Mouse (Mus musculus) spleen, postnatal 4 days (tissue): ENCODE data around the gene Ntrk2.
"Not testable (repeated sequence)": the region's sequence is repeated elsewhere in the genome, so short reads cannot be mapped to it uniquely, and the experiment has no call there.

ENCODE experiments used
- DNase-seq, 2 experiments: peaks; one replicate each; pipeline ENCODE4 v3.0.0; 2022; ENCODE audit warnings: low spot score in 2 of 2

Ntrk2 gene

GRCm38 (mm10) chr13:59107791-59108190 is 301.4 kb downstream of the Ntrk2 start:
- DNase-seq = not testable (repeated sequence)

- DNase-seq = no peak
Measured at GRCm38 (mm10) chr13:59110107-59110506, 303.7 kb downstream of the Ntrk2 start.

GRCm38 (mm10) chr13:59114684-59115083 is 308.3 kb downstream of the Ntrk2 start:
- DNase-seq = no peak

GRCm38 (mm10) chr13:59115551-59115950 is 309.2 kb downstream of the Ntrk2 start:
- DNase-seq = no peak

GRCm38 (mm10) chr13:59117233-59117632 is 310.9 kb downstream of the Ntrk2 start:
- no peak for DNase-seq

GRCm38 (mm10) chr13:59119596-59120394 is 313.4 kb downstream of the Ntrk2 start:
- no peak for DNase-seq

- no peak for DNase-seq
Measured at GRCm38 (mm10) chr13:59143141-59143744, 336.9 kb downstream of the Ntrk2 start.

- DNase-seq = no peak
Measured at GRCm38 (mm10) chr13:59144321-59144856, 338.0 kb downstream of the Ntrk2 start.

- DNase-seq = no peak
Measured at GRCm38 (mm10) chr13:59145677-59146555, 339.5 kb downstream of the Ntrk2 start.

GRCm38 (mm10) chr13:59146616-59147015 is 340.2 kb downstream of the Ntrk2 start:
- no peak for DNase-seq

GRCm38 (mm10) chr13:59147976-59148375 is 341.6 kb downstream of the Ntrk2 start:
- DNase-seq = no peak

- DNase-seq = no peak
Measured at GRCm38 (mm10) chr13:59148793-59149192, 342.4 kb downstream of the Ntrk2 start.

GRCm38 (mm10) chr13:59164015-59164414 is 357.6 kb downstream of the Ntrk2 start:
- DNase-seq = no peak

GRCm38 (mm10) chr13:59173840-59174239 is 367.5 kb downstream of the Ntrk2 start:
- DNase-seq = no peak

GRCm38 (mm10) chr13:59176021-59176420 is 369.7 kb downstream of the Ntrk2 start:
- DNase-seq = no peak

- no peak for DNase-seq
Measured at GRCm38 (mm10) chr13:59176485-59176884, 370.1 kb downstream of the Ntrk2 start.

GRCm38 (mm10) chr13:59177003-59177402 is 370.6 kb downstream of the Ntrk2 start:
- no peak for DNase-seq

GRCm38 (mm10) chr13:59179986-59180385 is 373.6 kb downstream of the Ntrk2 start:
- no peak for DNase-seq

- no peak for DNase-seq
Measured at GRCm38 (mm10) chr13:59180781-59181180, 374.4 kb downstream of the Ntrk2 start.

- DNase-seq = no peak
Measured at GRCm38 (mm10) chr13:59181188-59181947, 375.0 kb downstream of the Ntrk2 start.

- no peak for DNase-seq
Measured at GRCm38 (mm10) chr13:59182630-59183029, 376.3 kb downstream of the Ntrk2 start.
